Mouse (Mus musculus) heart, postnatal 36 days (tissue): ENCODE results near the gene Cxxc4. TPM values are rescaled to one million over a fixed set of nuclear protein-coding genes. Genes with fewer than 3 reads are reported as not detected.

ENCODE experiments used
- DNase-seq, 2 experiments: peaks; one replicate each; pipeline ENCODE4 v3.0.0; 2021 to 2022
- intact Hi-C: fragments of 180-260 bp; cut with DNase I; formaldehyde crosslinking; loops from one replicate; pipeline ENCODE4 v1.15.1; 2025
- microRNA-seq, 2 experiments: library from miRNA; unstranded; fragments of <30 nt; microRNA quantifications; one replicate each; pipeline ENCODE4 v1.2.0; 2021; ENCODE audit warnings: borderline number of aligned reads in 2 of 2
- total RNA-seq, 2 experiments: library from RNA; stranded (reverse); gene quantifications; 2 replicates each; pipeline ENCODE4 v1.2.3; 2021

Gene Cxxc4
- total RNA-seq, 2 experiments from 2014 or later, result 2.2 to 2.5 TPM

DNA sequence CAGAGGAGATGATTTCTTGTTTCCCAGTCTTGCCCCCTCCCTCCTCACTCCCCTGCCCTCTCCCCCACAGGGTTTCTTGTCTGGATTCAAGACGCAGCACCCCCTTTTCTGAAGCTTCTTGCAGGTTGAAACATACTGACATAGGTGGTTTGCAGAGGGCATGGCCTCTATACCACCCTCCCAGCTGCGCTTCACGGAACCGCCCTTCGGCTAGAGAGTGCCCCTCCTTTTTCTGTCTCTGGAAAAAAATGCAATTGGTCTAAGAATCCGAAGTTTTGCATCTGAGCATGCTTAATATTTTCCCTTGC, 4.4 kb downstream of the Cxxc4 start:
- intact Hi-C loops, result loop anchor here (5.0 to 10.0 kb wide), 3 partner anchors 97 to 696 kb away; partner anchors contain the start of gene Tet2
- DNase-seq, result no peak

DNA sequence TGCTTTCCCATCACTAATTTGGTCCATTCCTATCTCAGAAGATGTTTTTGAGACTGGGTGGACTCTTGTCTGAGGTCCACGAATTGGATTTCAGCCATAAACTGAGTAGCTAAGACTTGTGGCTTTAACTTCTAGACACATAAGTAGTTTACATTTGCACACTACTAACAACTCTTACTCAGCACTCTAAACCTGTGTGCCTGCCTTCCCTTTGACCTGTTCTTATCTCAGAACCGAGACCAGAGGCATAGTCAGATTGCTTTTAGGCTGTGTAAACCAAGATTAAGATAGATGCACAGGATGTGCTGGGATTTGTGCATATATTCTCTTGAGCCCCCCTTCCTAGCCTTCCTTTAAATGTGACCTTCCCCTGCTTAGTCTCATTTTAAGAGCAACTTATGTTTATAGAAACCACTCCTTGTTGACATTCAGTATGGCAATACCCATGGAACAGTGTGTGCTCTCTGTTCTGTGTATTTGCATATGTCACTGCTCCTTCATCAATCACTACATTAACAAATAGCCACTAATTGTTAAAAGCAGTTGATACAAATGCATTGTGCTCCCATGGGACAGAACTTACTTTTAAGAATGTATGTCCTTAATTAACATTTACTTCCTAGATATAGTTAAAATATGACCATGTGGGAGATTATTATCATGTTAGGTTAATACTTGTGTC, 7.0 kb downstream of the Cxxc4 start:
- intact Hi-C loops, result loop anchor here (5.0 to 10.0 kb wide), 3 partner anchors 94 to 699 kb away; partner anchors contain the start of gene Tet2
- DNase-seq, result no peak

DNA sequence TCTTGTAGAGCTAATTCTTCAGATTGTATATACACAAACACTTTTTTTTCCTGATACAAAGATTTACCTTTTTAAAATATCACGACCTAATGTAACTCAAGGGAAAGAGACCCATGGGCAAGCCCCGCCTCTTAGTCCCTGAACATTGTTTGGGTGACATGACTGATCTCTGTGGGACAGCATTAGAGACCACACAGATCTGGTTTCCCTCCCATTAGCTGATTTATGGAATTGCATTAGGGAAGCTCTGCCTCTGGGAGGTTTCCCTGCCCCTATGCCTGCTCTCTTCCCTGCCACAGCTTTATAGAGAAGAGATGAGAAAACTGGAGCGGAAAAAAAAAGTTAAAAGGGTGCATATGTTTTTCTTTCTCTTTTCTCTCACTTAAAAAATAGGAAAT, 7.6 kb downstream of the Cxxc4 start:
- intact Hi-C loops, result loop anchor here (5.0 to 10.0 kb wide), 3 partner anchors 93 to 699 kb away; partner anchors contain the start of gene Tet2

DNA sequence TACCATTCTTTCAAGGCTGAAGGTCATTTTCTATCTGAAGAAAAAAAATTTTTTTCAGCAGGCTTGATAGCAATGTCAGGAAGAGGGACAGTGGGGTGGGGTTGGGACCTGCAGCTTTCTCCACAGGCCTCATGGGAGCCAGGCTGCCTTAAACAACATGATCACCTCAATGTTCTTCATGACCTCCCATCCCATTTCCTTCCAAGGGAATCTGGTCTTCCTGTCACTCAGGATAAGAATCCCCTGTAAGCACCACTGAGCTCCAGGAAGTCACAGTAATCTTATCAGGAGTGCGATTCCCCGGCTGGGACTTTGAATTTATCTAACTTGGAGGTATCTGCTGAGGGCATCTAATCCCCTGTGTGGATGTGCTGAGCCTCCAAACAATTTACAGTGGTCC, 17.9 kb downstream of the Cxxc4 start:
- DNase-seq, result peak in 1 of 2 experiments; percentile 2
- intact Hi-C loops, result no loop called here

More for the DNA sequence above, 7.6 kb downstream of the Cxxc4 start:
- DNase-seq, result no peak

DNA sequence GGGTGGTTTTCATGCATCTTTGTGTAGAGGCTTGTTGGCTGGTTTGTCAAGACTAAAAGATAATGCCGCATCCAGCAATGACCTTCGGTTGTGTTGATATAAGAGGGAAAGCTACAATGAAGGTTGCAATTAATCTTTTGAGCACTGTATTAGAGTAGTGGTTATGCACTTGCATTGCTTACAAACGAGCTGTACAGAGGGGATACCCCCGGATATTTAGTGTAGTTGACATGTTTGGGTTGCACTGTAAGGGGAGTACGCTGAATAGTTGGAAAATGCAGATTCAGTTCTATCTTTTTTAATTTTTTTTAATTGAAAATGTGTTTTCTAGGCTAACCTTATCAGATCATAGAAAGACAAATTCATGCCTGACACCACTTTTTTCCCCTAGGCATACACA, 22.4 kb downstream of the Cxxc4 start:
- intact Hi-C loops, result loop anchor here (2.0 kb wide), 1 partner anchor 38 kb away; no protein-coding TSS in a partner anchor
- DNase-seq, result no peak

DNA sequence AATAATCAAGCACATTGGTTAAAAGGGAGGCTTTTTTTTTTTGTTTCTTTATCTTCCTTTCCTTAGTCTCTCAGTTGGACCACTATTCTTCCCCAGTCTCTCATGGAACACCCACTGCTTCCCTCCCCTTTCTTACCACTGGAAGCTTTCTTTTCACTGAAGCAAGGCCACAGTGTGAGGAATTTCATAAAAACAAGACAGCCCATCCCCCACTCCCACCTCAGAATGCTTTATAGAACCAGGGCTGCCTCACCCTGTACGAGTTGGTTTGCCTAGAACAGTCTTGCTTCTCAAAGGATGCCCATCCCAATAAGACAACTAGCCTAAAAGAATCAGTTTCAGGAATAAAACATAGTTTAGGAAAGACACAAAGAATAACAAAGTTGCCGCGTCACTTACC, 23.0 kb downstream of the Cxxc4 start:
- intact Hi-C loops, result loop anchor here (2.0 kb wide), 1 partner anchor 38 kb away; no protein-coding TSS in a partner anchor
- no peak for DNase-seq

DNA sequence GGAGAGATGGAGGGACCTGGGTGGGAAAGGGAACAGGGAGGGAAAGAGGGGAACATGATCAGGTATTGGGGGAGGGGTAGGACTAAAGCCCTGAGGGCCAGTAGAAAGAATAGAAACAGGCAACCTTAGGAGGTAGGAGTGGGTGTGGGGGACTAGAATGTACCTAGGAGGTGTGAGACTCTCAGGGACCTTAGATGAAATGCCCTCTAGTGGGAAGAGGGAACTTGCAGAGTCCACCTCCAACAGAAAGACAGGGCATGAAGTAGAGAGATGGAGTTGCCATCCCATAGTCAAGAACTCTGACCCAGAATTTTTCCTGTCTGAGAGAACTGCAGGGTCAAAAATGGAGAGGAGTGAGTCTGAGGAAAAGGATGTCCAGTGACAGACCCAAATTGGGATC, 43.4 kb downstream of the Cxxc4 start:
- DNase-seq, result no peak
- intact Hi-C loops, result no loop called here

DNA sequence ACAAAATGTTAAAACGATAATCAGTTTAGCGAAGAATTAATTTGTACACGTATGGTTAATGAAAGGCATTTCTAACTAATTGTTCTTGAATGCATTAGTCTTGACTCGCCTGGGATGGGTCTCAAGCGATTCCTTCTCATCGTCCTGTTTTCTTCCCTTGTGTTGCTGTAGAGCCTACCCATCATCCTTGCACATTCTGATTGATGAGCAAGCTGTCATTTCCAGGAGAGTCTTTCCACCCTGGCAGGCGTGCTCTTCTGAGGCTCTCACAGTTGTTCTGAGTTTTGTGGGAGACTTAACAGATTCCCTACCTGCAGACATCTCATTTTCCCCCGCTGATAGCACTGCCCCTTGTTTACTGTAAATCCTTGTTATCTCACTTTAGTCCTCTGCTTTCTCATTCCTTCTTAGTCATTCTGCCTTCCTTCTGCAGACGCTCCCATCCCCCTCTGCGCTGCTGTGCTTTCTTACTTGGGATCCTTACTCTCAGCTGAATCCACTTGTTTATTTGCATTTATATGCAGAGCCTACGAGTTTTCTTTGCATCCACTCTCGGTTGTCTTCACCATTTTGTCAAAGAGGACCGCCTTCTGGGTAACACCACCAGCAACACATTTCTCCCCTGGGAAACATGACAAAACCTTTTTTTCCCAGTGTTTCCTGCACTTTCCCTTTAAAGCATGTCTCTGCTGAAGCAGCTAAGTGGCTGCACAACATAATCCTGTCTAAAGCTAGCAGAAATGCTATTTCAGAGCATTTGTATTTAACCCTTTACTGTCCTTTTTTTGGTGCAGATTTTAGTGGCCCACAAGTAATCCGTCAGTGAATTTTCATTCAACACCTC, 45.5 kb downstream of the Cxxc4 start:
- DNase-seq, result no peak
- intact Hi-C loops, result no loop called here

DNA sequence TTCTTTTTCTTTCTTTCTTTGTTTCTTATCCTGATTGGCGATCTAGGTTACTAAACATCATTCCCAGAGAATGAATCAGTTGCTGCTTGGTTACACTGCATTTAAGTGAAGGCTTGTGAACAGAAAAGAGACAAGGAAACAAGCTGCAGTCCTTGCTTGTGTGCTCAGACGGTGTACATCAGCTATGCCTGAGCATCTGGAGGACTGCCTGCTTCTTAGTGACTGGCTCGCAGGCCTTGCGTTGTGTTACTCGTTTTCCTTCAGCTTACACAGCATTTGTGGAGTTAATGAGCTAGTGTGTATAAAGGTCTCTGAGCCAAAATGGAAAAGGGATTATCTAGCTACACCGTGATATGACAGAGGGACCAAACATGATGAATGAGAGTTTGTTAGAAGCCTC, 58.9 kb downstream of the Cxxc4 start:
- no peak for DNase-seq
- intact Hi-C loops, result no loop called here

DNA sequence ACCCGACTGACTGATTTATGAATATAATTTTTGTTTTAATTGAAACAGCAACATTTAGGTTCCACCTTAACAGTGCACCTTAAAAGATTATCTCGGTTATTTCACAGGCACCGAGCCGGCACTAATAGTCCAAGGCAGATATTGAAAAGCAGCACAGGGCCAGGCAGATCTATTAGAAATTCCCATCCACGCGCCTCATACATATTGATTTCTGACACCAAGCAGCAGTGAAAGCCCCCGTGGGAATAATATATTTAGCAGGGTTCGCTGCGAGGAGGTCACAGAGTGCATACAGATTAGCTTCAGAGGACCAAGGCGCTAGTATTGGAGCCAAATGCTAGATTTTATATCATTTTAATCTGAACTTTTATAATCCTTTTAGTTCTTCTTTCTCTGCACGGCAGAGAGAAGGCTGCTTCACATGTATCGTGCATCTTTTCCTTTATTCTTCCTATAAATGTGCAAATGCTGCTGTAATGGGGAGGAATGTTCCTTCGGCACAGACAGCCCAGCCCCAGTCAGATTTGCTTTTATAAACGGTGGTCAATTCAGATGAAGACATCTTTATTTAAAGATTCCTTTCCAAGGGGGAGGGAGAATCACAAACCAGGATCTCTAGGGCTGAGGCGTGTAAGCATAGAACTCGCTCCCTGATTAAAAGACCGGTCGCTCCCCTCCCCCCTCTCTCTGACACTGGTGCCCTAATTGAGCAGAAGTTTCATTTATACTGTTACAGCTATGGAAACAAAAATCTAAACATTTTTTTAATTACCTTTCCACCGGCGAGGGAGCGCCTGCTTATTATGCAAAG, 66.6 kb downstream of the Cxxc4 start:
- intact Hi-C loops, result no loop called here

DNA sequence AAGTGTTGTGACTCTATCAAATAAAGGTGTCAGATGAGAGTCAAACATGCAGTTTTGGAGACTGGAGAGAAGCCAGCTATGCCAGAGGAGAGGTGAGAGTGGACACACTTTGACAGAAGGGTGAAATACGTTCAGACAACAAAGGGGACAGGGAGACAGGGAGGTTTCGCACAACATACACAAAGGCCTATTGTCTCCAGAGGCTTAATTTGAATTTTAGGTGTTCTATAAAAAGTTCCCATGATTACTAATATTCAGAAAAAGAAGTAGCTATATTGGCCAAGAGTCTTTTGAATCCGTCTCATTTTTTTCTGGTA, 67.2 kb downstream of the Cxxc4 start:
- intact Hi-C loops, result no loop called here
- DNase-seq, result no peak

More for the DNA sequence above, 66.6 kb downstream of the Cxxc4 start:
- DNase-seq, result no peak

DNA sequence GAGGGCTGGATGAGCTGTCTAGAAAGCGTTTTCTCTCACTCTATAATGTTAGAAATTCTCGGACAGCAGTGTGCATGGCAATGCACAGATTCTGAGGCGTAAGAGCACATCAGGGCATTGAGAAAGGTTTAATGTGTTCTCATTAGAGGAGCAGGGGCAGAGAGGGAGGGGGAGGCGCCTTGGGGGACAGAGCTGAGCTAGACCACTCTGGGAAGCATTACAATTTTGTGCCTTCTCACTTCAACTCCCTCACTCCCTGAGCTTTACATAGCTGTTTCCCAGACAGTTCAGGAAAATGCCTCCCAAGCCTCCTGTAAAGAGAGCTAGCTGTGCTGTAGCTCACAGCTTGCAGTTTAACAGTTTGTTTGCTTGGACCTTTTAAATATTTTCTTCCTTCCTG, 70.2 kb downstream of the Cxxc4 start:
- no peak for DNase-seq
- intact Hi-C loops, result no loop called here

DNA sequence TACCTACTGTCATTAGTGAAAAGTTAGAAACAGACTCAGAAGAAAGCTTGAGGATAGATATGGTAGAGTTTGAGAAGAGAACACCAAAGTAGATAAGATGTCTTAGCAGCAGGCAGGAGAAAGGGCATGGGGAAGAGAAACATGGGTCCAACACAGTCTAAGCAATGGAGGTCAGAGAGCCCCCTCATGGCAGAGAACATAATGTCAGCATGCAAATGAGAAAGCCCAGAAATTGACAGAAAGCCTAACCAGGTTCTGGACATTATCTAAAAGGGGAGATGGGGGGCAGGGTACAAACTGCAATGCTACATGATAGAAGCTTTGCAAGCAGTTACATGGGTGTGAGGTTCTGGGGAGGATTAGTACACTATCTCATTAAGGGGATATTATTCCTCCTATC, 71.5 kb downstream of the Cxxc4 start:
- DNase-seq, result no peak
- intact Hi-C loops, result no loop called here

Small RNA genes within 50 kb of the gene (microRNA-seq; reads per million reads assigned to microRNA genes)
- 0 reads per million in 2 experiments for gene Mir1895
